Mouse (Mus musculus): ENCODE data around the gene Morc4. TPM values are rescaled to one million over a fixed set of nuclear protein-coding genes. Genes with fewer than 3 reads are reported as not detected.

The Morc4 gene
- polyA plus RNA-seq (2015; fragmentation: Illumina TruSeq; extraction: RNeasy Lipid Tissue Mini Kit (QIAGEN cat#74804); ENCODE audit: low read depth, low replicate concordance) = 4.3 TPM

DNA sequence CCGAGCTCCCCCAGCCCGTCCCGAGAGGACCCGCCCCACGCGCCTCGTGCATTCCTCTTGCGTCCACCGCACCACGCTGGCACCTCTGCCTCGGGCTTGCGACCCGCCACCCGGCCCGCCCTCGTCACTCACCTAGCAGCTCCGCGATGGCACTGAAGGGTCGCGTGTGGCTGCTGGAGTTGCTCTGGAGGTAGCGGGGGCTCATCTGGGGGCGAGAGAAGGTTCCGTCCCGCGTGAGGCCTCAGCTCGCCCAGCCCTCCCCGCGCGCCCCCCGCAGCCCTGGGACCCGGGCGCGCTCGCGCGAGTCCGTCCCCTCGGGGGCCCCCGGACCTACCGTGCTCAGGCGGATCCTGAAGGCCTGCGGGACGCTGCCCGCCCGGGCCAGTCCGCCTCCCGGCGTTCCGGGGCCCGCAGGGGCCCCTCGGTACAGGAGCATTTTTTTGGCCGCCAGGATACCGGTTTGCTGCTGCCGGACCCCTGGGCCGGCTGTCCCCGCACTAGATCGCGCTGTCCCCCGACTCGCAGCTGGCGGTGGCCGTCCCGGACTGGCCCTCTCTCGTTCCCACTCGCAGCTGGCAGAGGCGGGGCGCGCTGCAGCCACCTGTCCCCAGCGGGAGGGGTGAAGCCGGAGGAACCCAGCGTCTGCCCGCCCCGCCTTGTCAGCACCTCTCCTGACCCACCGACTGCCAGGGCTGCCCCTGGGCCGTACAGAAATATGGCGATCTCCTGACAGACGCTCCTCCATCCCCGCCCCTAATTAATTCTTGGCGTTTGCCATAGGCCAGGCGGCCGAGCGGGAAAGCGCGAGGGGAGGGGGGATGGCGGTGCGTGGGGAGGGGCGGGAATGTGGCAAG lies at the start of gene Morc4:
Gene Morc4, minus strand, starts transcription at position 740 of the 854 bp plus-strand sequence.

DNA sequence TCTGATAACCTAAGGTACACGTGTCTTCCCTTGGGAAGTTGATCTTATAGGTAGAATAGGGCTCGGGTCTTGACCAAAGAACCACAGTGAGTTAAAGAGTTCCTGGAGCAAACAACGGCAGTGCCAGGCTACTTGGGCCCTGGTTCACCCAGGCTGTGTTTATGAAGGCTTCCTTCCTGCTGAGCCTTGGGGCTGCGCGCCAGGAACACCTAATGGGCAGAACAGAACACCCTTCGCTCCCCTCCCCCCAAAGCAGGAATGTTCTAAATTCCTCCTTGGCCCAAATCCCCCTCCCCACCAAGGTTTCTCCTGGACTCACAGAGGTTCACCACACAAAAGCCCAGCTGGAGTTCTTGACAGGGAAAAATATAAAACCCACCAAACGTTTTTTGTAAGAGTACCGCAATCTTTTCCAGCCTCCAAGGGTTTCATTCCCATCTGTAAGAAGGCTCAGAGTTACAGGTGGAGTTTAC lies 71.0 kb downstream of the Morc4 start, which contains the start of gene Cldn2:
Gene Cldn2, plus strand, starts transcription at position 423 of the 473 bp plus-strand sequence.

GRCm38 (mm10) chrX:139782278-139783044 lies 89.0 kb downstream of the Morc4 start, which contains the start of gene Ripply1:
Gene Ripply1, minus strand, starts transcription at chrX:139782353.

Other genes with a start within 250 kb of the Morc4 start
- 4.5 TPM for gene Tbc1d8b, start 186.7 kb downstream of the Morc4 start, polyA plus RNA-seq (2015; fragmentation: Illumina TruSeq; extraction: RNeasy Lipid Tissue Mini Kit (QIAGEN cat#74804); ENCODE audit: low read depth, low replicate concordance)
- not detected for gene Gm15013, start 157.2 kb downstream of the Morc4 start, polyA plus RNA-seq (2015; fragmentation: Illumina TruSeq; extraction: RNeasy Lipid Tissue Mini Kit (QIAGEN cat#74804); ENCODE audit: low read depth, low replicate concordance)
- not detected for gene Ripply1, start 89.3 kb downstream of the Morc4 start, polyA plus RNA-seq (2015; fragmentation: Illumina TruSeq; extraction: RNeasy Lipid Tissue Mini Kit (QIAGEN cat#74804); ENCODE audit: low read depth, low replicate concordance)
- gene Cldn2, start 70.8 kb downstream of the Morc4 start, polyA plus RNA-seq (2015; fragmentation: Illumina TruSeq; extraction: RNeasy Lipid Tissue Mini Kit (QIAGEN cat#74804); ENCODE audit: low read depth, low replicate concordance) = 2.4 TPM
- 5.5 TPM for gene Rbm41, start 126.9 kb upstream of the Morc4 start, polyA plus RNA-seq (2015; fragmentation: Illumina TruSeq; extraction: RNeasy Lipid Tissue Mini Kit (QIAGEN cat#74804); ENCODE audit: low read depth, low replicate concordance)
- gene Nup62cl, start 191.0 kb upstream of the Morc4 start, polyA plus RNA-seq (2015; fragmentation: Illumina TruSeq; extraction: RNeasy Lipid Tissue Mini Kit (QIAGEN cat#74804); ENCODE audit: low read depth, low replicate concordance) = 0.91 TPM
- gene Pih1h3b, start 191.2 kb upstream of the Morc4 start, polyA plus RNA-seq (2015; fragmentation: Illumina TruSeq; extraction: RNeasy Lipid Tissue Mini Kit (QIAGEN cat#74804); ENCODE audit: low read depth, low replicate concordance) = not detected